Mouse (Mus musculus): Measurements from ENCODE around the gene Slc15a2. TPM values are rescaled to one million over a fixed set of nuclear protein-coding genes. Genes with fewer than 3 reads are reported as not detected.

The Slc15a2 gene
- polyA plus RNA-seq, 1 experiment = 13.1 TPM

- Histone ChIP-seq H3K4me3 (replicated peaks; ENCODE audit: insufficient read depth, low read depth, low read length) (no peak overlapping the region), H3K4me1 (ENCODE audit: control insufficient read depth, insufficient read depth, low read length) (no peaks in the 10 kb centered on the region), H3K27ac (ENCODE audit: insufficient read depth, low read length) (no peak overlapping the region), H3K27me3 (ENCODE audit: control insufficient read depth, insufficient read depth, low read length) (no peaks in the 10 kb centered on the region)
- no peak for DNase-seq
- 93% methylated on average over 17 of the region's 17 CpGs for WGBS
- TF ChIP-seq POLR2A (IDR thresholded peaks at IDR 0.05; ENCODE audit: borderline replicate concordance, insufficient read depth, low read length) (no peak), CTCF (IDR thresholded peaks at IDR 0.05; ENCODE audit: borderline replicate concordance, insufficient read depth, low read depth, low read length) (no peak)
Measured at GRCm38 (mm10) chr16:36709405-36709804, 75.4 kb downstream of the Slc15a2 start.

GRCm38 (mm10) chr16:36708751-36709150, 76.0 kb downstream of the Slc15a2 start:
- Histone ChIP-seq H3K4me1 (ENCODE audit: control insufficient read depth, insufficient read depth, low read length) (no peaks in the 10 kb centered on the region), H3K27me3 (ENCODE audit: control insufficient read depth, insufficient read depth, low read length) (no peaks in the 10 kb centered on the region), H3K4me3 (replicated peaks; ENCODE audit: insufficient read depth, low read depth, low read length) (no peak overlapping the region), H3K27ac (ENCODE audit: insufficient read depth, low read length) (no peak overlapping the region)
- 87% methylated on average over 7 of the region's 7 CpGs for WGBS
- no peak for DNase-seq
- TF ChIP-seq POLR2A (IDR thresholded peaks at IDR 0.05; ENCODE audit: borderline replicate concordance, insufficient read depth, low read length) (no peak), CTCF (IDR thresholded peaks at IDR 0.05; ENCODE audit: borderline replicate concordance, insufficient read depth, low read depth, low read length) (no peak)

- TF ChIP-seq POLR2A (IDR thresholded peaks at IDR 0.05; ENCODE audit: borderline replicate concordance, insufficient read depth, low read length) = no peak
- TF ChIP-seq CTCF (IDR thresholded peaks at IDR 0.05; ENCODE audit: borderline replicate concordance, insufficient read depth, low read depth, low read length) = no peak
- Histone ChIP-seq H3K27ac (ENCODE audit: insufficient read depth, low read length) (no peak overlapping the region), H3K27me3 (ENCODE audit: control insufficient read depth, insufficient read depth, low read length) (no peaks in the 10 kb centered on the region), H3K4me1 (ENCODE audit: control insufficient read depth, insufficient read depth, low read length) (no peaks in the 10 kb centered on the region), H3K4me3 (replicated peaks; ENCODE audit: insufficient read depth, low read depth, low read length) (no peak overlapping the region)
- DNase-seq = peak in 1 of 2 experiments; percentile 19
- 67% methylated on average over 6 of the region's 6 CpGs for WGBS
Measured at GRCm38 (mm10) chr16:36707702-36708423, 76.9 kb downstream of the Slc15a2 start.

DNA sequence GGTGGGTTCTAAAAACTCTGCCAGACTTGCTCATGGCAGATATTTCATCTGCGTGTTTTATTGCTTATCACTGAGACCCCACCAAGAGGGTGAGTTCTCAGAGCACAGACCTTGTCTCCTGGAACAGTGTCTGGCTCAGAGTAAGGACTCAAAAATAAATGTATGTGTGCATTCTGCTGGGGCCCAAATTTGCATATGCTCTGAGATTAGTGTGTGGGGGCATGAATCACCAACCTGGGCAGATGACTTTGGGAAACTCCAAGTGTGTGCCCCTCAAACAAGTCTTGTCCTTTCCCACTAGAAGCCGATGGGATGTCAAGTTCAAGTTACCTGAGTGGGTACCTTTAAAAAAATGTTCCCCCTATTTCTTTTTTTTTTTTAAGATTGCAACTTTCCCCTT, 84.3 kb downstream of the Slc15a2 start:
- Histone ChIP-seq H3K4me1 (ENCODE audit: control insufficient read depth, insufficient read depth, low read length) (no peaks in the 10 kb centered on the region), H3K27me3 (ENCODE audit: control insufficient read depth, insufficient read depth, low read length) (no peaks in the 10 kb centered on the region), H3K4me3 (replicated peaks; ENCODE audit: insufficient read depth, low read depth, low read length) (no peak overlapping the region), H3K27ac (ENCODE audit: insufficient read depth, low read length) (no peak overlapping the region)
- no peak for DNase-seq
- 87% methylated on average over 2 of the region's 2 CpGs for WGBS
- TF ChIP-seq CTCF (IDR thresholded peaks at IDR 0.05; ENCODE audit: borderline replicate concordance, insufficient read depth, low read depth, low read length) = no peak
- TF ChIP-seq POLR2A (IDR thresholded peaks at IDR 0.05; ENCODE audit: borderline replicate concordance, insufficient read depth, low read length) = no peak

Other genes with a start within 250 kb of the Slc15a2 start
- gene Casr, start 222.8 kb downstream of the Slc15a2 start, polyA plus RNA-seq (2012; rRNA removed) = 0.05 and 0.33 TPM in 2 replicates
- 0.62 and 0.78 TPM in 2 replicates for gene Cd86, start 118.9 kb downstream of the Slc15a2 start, polyA plus RNA-seq (2012; rRNA removed)
- gene Ildr1, start 91.0 kb downstream of the Slc15a2 start, polyA plus RNA-seq (2012; rRNA removed) = 0.70 and 0.77 TPM in 2 replicates
- 30.2 and 31.4 TPM in 2 replicates for gene Iqcb1, start 43.4 kb upstream of the Slc15a2 start, polyA plus RNA-seq (2012; rRNA removed)
- 2.4 and 3.1 TPM in 2 replicates for gene Eaf2, start 90.0 kb upstream of the Slc15a2 start, polyA plus RNA-seq (2012; rRNA removed)
- gene Golgb1, start 90.2 kb upstream of the Slc15a2 start, polyA plus RNA-seq (2012; rRNA removed) = 49.0 and 49.1 TPM in 2 replicates
- 2.3 and 3.3 TPM in 2 replicates for gene Hcls1, start 150.0 kb upstream of the Slc15a2 start, polyA plus RNA-seq (2012; rRNA removed)
- 1.1 and 1.9 TPM in 2 replicates for gene Fbxo40, start 205.5 kb upstream of the Slc15a2 start, polyA plus RNA-seq (2012; rRNA removed)
- 0.81 and 0.90 TPM in 2 replicates for gene Polq, start 226.8 kb upstream of the Slc15a2 start, polyA plus RNA-seq (2012; rRNA removed)

Measured in cerebellum, adult 2 months (tissue).